Mouse (Mus musculus) embryo, embryonic 11 days (tissue): ENCODE measurements around the gene Osm.

Source experiments
- DNase-seq: peaks from one replicate; pipeline ENCODE4 v3.0.0-alpha.2; 2015

Osm gene

DNA sequence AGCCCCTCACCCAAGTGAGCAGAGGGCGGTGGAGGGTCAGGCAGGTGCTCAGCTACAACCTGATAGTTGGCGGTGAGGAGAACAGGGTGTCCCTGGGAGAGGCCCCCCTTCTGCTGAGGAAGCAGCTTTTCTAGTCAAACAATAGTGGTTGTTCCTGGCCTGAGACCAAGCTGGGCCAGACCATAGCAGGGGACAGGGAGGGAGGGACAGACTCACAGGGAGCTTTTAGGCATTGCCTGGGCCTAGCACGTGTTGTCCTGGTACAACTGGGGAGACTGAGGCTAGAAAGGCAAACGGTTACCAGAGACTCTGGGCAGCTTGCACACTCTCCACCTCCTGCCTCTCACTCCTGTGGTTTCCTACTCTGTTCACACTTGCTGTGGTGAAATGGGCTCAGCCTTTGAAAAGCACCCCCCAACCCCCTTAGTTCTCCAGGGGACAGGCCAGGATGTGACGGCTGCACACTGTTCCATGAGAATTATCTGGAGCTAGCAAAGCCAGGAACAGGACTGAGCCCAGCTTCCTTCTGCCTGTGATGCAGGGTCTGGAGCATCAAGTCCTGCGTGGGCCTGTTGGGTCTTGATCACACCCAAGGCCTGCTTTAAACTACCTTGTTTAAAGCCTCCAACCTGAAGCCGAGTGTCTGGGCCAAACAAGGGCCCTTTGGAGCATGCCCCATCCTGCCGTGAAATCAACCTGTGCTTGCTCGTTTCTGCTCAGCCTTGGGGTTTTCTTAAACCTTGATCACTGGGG is 19.8 kb upstream of the Osm start:
- DNase-seq = no peak

DNA sequence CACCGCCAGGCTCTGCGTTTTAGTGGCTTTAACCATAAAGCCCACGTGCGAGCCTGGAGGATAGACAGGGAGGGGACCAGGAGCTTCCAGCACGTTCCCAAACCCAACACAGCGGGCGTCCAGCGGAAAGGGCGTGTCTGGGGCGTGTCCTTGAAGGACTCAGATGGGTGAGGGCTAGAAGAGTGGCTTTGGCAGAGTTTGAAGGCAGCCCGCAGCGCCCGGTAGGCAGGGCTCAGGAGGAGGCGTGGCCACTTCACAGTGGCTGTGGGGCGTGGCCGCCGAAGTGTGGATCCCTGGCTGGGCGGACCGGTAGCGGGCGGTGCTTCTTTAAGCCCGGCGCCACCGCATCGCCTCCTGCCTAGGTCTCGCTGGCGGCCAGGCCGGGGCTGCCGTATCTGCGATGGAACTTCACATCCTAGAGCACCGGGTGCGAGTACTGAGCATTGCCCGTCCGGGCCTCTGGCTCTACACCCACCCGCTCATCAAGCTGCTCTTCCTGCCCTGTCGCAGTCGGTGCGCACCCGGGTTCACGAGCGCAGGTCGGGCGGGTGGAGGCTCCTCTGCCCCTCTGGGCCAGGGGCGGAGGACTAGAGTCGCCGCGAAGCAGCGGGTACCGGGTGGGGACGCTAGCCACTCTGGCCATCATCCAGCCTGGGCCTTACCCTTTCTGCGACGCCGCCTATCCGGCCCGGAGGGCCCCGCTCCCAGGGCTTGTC is 18.1 kb upstream of the Osm start, which contains the start of gene Castor1:
Gene Castor1, plus strand, starts transcription at position 312 of the 716 bp plus-strand sequence.
- peak; percentile 88 for DNase-seq

DNA sequence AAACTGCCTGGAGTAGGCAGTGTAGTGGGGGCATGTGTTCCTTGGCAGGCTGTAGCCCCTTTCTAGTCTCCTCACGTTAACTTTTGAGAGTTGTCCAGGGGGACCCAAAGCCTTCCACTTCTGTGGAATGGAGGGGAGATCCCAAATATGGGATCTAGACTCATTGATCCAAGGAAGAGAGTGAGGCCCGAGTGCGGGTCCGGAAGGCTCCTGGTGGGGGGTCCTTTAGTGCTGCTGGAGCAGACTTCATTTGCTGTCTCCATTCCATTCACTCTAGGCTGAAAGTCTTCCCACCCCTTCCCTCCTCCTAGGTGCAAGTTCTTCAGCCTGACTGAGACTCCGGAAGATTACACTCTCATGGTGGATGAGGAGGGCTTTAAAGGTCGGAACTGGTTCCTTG is 17.6 kb upstream of the Osm start:
- no peak for DNase-seq

DNA sequence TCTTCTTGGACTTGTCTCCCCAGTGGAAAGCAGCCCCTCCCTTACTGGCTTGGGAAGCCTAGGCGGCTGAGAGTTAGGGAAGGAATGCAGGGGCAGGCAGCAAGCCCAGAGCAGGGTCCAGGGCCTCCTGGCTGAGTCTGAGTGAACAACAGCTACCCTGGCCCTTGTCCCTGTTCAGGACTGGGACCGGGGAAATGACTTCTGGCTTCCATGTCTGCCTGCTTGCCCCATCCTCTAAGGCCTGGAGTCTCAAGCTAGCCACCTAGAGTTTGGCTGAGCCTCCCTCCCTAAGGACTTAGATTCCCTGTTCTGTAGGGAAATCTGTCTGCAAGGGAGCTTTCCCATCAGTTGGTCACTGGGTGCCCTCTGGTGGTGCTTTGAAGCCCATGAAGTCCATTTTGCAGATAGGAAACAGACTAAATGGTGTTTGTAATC is 16.9 kb upstream of the Osm start:
- peak; percentile 80 for DNase-seq

DNA sequence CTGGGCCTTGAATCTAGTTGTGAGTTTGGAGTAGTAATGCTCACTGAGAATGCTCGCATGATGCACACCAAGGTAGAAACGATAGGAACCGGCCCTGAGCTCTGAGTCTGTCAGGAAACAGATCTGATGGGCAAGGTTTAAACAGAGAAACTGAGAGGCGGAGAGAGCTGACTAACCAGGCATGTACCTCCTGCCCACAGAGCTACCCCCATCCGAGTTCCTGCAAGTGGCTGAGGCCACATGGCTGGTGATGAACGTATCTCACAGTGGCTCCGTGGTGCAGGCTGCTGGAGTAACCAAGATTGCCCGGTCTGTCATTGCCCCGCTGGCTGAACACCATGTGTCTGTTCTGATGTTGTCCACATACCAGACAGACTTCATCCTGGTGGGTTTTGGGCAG is 16.3 kb upstream of the Osm start:
- DNase-seq = no peak

DNA sequence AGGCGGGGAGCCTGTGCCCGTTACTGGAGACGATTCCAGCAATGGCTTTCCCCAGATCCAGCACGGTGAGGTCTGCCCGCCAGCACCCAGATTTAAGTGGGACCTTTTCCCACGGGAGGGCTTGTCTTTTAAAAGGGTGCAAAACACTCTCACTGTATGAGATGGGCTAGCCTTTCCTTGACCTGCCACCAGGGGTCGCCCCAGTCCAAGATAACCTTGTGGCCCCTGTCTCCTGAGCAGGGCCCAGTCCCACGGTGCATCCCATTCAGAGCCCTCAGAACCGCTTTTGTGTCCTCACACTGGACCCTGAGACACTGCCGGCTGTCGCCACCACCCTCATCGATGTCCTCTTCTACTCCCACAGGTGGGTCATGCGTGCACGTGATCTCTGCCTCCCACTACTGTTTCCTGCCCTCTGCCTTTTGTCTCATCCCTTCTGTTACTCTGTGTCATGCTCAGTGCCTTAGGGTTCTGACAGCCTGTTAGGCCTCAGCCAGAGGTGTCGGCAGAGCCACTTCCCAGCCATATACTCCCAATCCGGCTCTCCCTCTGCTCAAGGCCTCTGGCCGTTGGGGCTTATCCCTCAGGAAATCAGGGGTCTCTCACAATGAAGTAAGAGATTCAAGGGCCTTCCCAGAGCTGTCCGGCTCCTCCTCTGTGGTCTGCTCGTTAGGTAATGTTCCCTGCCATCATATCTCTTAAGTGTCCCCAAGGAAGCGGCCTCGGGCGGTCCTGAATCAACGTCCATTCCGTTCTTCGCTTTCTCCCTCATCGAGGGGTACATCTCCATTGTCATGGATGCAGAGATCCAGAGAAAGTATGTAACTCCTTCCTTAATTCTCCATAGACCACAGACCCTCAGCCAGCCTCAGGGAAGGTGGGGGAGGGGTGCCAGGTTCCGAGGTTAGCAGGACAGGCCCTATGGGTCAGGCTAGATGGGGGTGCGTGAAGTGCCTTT is 15.5 kb upstream of the Osm start:
- peak; percentile 74 for DNase-seq

DNA sequence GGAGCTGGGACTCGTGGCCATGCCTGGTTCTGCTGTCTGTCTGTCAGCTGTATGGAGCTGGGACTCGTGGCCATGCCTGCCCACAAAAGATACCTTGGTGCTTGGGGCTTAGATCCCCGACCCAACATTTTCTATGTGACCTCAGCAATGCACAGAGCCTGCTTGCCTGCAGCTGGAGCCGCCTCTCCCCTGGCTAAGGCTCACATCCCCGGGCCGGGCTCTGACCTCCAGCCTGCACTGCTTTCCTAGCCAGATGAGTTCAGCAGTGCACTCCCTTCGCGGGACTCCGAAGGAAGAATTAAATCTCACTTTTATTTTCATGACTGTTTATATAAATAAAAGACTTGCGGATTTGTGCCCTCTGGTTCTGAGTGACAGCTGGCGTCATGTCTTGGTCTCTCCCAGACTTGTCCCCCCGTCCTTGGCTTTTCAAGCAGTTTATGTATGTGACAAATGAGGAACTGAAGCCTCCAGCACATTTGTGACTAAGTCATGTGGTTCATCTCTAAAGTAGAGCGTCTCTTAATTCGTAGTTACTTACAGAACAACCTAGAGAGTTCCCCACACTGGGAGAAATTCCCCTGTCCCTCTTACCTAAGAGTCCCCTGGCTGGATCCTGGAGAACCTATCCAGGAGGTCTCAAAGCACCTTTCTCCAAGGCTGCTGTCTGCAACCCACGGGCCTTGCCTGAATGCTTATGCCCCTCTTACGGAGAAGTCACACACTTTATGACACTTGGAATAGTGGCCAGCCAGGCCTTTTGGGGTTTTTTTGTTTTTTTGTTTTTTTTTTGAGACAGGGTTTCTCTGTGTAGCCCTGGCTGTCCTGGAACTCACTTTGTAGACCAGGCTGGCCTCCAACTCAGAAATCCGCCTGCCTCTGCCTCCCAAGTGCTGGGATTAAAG is 13.9 kb upstream of the Osm start:
- DNase-seq = no peak

DNA sequence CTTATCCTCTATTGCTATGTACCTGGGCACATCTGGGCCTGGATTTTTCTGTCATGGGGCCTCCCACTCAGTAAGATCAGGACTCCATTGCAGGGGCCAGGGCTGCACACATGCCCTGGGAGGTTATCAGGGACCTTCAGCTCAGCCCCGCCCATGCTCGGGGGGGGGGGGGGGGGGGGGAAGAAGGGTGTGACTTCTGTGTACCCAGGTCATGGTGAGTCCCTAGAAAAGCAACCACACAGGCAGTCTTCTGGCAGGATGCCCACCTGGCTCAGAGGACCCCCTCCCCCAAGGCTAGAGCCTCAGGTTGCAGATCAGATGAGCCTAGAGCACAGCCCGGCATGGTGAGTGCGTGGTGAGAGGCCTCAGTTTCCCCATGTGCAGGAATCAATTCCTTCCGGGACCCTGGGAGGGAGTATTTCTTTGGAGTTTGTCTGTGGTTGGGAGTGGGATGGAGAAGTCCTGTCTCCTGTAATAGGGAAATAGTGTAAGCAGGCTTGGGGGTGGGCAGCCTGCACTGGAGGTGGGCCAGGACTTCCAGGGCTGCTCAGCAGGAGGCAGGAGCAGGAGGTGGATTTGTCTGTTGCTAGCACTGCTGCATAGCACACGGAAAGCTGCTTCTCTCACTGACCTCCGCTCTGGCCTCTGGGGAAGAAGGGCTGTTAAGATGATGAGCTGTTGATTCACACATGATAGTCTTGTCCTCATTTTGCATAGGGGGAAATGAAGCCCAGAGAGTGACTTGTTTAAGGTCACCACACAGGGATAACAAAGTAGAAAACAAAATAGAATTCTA is 12.6 kb upstream of the Osm start:
- no peak for DNase-seq

DNA sequence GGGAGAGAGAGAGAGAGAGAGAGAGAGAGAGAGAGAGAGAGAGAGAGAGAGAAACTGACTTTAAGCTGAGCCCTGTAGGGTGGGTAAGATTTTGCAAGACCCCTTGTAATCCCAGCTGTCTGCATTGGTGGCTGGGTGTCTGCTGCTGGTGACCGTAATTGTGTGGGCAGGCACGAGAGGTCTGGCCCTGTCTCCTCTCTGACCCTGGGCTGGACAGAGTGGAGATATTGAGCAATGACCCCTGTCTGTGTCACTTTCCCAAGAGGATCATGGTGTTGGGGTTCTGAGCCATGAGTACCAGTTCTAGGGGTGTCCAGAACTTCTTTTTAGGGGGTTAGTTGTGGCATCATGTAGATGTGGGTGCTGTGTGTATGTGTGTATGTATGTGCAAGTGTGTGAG is 12.0 kb upstream of the Osm start:
- DNase-seq = no peak

DNA sequence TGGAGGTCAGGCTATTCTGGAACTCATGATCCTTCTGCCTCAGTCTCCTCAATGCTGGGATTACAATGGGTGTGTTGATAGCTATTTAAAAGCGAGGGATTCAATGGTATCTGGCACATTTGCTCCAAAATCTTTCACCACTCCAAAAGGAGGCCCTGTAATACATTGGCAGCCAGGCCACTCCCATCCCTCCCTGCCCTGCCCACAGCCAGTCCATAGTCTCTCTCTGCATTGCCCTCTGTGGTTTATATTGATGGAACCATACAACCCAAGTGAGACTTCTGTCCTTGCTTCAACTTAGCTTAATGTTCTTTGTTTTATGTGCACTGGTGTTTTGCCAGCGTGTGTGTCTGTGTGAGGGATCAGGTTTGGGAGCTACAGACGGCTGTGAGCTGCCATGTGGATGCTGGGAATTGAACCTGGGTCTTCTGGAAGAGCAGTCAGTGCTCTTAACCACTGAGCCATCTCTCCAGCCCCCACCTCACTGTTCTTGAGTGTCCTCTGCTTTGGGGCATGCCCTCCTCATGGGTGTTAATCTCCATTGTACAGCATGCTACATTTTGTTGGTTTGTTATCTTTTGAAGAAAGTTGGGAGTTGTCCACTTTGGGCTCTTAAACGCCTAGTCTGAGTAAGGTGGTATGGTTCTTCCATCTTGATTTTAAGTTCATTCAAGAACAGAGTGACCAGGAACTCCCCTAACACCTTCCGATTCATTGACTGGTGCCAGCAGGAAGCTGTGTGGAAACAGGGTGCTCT is 9.5 kb upstream of the Osm start:
- no peak for DNase-seq

DNA sequence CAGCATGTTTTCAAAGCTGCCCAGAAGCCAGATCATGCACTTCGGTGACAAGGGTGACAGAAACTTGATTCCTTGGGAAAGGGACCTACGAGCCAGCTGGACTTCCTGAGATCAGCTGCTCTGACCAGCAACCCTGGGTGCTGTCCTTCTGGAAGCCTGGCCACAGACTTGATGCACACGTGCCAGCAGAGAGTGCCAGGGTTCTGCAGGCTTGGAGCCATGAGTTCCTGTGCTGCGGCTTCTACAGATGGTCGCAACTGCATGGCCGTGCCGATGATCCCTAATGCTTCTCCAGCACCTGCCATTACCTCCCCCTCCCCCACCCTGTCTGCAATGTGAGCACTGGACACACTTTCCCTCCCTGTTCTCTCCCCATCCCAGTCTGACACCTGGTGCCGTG is 7.8 kb upstream of the Osm start:
- DNase-seq = no peak

DNA sequence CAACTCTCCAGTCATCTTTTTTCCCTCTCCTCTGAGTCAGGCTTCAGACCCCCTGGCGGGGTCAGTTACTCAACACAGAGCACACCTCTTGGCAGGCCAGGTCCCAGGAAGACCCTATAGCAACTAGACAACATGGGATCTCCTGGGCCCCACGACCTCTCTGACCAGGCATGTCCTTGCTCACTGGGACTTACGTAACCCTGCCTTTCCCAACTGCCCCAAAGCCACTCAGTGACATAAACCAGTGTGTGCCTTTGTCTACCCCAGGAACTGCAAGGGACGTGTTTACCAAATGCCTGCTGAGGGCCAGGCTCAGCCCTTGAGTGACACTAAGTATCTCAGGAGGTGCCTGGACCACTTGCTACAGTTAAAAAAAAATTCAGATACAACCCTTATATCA is 6.4 kb upstream of the Osm start:
- DNase-seq = no peak

DNA sequence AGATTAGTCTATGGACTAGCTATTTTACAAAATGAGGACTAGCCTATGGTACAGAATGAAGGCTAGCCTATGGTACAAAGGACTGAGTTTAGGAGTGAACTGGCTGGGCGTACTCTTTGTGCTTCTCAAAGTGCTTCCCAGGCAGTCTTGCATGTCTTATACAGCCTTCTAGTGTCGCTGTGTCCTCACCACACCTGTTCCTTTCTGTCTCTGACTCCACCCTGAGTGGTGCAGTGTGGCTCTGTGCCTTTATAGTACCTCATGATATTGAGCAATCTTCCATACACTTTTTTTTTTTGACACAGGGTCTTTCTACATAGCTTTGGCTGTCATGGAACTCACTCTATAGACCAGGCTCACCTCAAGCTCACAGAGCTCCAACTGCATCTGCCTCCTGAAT is 4.8 kb upstream of the Osm start:
- no peak for DNase-seq

DNA sequence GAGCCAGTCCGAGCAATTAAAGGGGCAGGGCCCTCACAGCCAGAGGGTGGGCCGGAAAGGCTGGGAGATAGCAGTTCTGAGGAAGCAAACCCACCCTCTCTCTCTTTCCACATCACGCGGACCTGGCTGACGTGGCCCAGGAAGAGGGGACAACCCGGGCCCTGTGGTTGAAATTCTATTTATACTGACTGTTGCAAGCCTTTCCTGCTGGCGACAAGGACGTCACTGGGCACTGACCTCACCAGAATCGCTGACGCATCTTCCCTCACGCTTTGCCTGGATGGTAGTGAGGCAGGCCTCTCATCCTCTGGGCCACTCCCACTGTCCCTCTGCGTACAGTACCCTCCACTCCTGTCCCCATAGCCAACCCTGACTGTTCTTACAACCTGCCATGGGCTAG is 3.6 kb upstream of the Osm start:
- DNase-seq = no peak

DNA sequence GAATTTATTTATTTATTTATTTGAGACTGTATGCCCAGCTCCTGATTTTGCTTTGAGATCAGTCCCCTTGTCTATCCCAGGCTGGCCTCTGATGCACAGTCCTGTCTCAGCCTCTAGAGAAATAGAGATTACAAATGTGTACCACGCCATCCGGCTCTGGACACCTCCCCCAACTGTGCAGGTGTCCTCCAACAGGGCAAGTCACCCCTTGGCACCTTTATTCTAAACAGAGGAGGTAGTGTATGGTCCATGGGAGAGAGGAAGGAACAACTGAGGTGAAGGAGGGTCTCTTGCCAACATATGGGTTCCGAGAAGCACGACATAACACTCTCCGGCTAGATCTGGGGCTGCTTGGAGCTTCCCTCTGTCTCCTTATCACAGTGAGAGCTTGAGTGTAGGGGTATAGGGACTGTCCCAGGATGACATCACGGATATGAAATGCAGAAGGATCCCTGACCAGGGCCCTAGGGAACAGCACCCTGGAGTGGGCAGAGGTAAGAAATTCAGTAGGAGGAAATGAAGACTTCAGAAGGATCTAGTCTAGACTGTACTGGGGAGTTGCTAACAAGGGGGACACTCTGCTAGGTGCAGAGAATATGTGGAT is 1.1 kb upstream of the Osm start:
- no peak for DNase-seq

DNA sequence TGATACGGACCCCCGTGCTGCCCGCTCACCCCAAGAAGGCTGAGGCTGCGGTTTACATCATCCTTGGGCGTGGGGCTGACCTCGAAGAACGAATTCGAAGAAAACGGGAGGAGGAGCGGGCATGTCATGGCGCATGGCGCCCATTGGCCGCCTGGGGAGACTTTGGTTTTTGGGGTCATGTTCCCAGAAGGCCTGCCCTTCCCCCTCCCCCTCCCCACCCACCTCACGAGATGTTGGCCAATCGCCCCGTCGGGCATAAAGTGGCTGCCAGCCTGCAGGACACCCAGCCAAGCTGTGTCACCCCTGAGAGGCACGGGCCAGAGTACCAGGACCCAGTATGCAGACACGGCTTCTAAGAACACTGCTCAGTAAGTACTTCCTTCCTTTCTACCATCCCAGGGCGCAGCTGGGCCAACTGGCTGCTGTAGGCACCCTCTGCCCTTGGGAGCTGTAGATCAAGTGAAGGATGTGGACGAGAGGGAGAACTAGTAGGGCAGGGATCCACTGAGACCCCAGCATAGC is 387 bp downstream of the Osm start:
- DNase-seq = no peak

DNA sequence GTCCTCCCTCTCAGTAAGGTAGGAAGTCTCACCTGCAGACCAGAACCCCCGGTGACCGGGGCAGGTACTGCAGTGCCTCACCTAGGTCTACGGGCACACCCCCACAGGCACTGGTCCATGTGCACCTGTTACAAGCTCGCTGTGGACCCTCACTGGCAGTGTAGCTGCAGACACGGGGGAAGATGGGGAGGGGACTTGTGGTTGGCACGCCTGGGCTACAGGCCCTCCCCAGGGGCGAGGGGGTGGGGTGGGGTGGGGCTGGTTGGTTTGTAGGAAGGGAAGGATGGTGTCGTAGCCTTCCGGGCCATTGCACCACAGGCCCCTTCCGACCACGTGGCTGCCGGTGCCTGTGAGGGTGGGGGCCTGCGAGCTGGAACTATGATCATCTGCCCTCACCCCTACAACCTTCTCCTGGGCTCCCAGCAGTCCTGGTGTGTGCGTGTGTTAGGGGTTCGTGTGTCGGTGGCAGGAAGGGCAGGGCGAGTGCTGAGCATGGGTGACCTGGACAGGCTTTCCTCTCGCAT is 1.2 kb downstream of the Osm start:
- no peak for DNase-seq

DNA sequence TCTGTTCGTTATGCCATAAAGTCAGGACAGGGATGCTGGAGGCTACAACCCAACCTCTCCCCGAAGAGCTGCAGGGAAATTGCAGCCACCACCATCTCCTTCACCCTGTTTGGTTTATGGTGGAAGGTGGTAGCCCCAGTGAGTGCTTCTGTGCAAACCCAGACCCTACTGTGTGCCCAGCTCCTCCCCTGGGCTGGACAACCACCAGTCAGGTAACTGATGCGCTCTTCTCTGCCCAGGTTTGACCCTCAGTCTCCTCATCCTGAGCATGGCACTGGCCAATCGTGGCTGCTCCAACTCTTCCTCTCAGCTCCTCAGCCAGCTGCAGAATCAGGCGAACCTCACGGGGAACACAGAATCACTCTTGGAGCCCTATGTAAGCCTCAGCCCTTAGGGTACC is 1.9 kb downstream of the Osm start:
- no peak for DNase-seq

DNA sequence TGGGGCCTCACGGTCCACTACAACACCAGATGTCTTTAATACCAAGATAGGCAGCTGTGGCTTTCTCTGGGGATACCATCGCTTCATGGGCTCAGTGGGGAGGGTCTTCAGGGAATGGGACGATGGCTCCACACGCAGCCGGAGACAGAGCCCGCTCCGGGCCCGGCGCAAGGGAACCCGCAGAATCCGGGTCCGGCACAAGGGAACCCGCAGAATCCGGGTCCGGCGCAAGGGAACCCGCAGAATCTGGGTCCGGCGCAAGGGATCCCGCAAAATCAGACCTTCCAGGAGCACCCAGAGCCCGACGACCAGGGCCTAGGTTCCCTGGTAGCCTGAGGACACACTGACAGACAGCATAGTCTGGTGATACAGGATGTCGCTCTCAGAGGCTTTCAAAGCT is 3.5 kb downstream of the Osm start:
- DNase-seq = no peak

DNA sequence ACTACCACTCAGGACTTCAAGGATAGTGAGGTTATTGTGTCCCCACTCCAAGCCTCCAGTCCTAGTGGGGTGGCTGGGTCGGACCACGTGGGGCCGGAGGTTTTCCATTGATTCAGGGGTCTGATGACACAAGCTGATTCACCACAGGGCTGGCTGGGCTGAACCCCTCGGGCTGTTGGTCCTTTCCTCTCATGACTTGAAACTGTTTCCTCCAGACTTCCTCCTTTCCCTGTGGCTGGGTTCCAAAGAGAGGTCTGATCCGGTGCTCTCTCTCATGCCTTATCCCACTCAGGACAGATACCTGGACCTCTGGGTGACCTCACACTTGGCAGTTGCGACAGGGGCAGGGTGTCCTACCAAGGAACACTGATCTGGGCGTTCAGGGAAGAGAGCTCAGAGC is 3.9 kb downstream of the Osm start:
- DNase-seq = no peak
